Mouse (Mus musculus) frontal cortex, adult 2 months (tissue): Measurements from ENCODE around the gene Cbx5. TPM values are rescaled to one million over a fixed set of nuclear protein-coding genes. Genes with fewer than 3 reads are reported as not detected.
"Not testable (repeated sequence)": the region's sequence is repeated elsewhere in the genome, so short reads cannot be mapped to it uniquely, and the experiment has no call there.

ENCODE experiments used
- DNase-seq, 2 experiments: peaks; one replicate each; pipeline ENCODE4 v3.0.0; 2022; ENCODE audit warnings: low spot score in 1 of 2; ENCODE audit errors: extremely low spot score in 1 of 2
- polyA plus RNA-seq: library from polyadenylated mRNA; depleted of rRNA; stranded (reverse); fragments of >200 nt; gene quantifications from 2 replicates; pipeline ENCODE4 v1.2.3, GENCODE M21; 2012

The Cbx5 gene
- polyA plus RNA-seq, 1 experiment, result 79.9 TPM

GRCm38 (mm10) chr15:103251595-103251994 is 12.0 kb upstream of the Cbx5 start:
- no peak for DNase-seq

DNA sequence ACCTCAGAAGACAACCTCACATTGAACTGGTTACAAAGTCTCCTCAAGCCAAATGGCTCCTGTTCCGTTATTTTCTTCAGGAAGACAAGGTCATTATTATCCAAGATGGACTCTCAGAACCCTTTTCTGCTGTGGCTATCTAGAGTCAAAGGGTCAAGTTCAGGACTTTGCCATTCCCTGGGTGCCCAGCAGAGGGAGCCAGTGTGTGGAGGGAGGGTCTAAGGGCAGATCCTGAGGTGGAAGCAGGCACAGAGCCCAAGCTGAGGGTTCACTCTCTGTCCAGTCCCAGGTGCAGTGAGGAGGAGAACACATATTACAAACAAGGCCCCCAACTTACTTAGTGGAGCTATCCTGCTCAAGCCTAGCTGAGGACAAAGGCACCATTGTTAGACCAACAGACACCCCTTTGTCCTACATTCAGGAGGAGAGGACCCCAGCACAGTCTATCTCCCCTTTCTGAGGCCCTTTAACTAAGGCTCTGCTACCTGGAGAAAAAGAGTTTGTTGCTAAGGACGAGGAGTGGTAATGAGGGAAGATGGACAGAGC is 10.7 kb upstream of the Cbx5 start:
- DNase-seq, result peak in 1 of 2 experiments; percentile 54

GRCm38 (mm10) chr15:103249511-103249910 is 9.9 kb upstream of the Cbx5 start:
- DNase-seq, result not testable (repeated sequence)

DNA sequence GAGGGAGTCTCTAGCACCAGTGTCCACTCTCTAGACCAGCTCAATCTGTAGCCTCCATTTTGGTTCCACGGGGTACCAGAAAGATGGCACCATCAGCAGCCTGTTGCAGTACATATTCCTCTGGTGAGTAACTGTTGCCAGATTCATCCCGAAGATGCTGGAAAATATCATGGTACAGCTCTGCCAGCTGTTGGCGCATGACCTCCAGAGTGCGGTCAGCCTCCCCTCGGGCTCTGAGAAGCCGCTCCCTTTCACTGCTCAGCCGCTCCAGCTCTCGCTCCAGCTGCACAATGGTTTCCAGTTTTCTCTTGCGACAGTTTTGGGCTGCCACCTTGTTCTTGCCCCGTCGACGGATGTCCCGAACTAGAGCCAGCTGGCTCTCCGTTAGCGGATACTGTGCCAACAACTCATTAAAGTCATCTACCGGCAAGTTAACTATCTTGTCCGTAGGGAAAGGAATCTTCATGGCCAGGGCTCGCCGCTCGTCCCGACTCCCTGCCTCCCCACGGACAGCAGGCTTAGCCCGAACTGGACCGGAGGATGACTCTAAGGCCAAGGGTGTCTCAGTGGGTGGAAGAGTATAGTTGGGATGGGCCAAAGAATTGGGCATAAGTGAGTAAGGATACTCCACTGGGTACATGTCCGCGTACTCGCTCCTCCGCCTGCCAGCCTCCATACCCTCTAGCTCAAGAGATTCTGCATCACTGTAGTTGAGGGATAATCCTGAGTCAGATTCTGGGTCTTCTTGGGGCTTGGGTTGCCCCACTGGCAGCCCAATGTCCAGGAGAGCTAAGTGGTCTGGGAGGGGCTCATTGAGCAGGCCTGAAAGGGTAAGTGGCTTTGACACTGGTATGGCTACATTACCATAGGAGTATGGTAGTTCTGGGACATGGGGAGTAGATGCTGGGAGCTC is 9.0 kb upstream of the Cbx5 start:
- DNase-seq, result no peak

DNA sequence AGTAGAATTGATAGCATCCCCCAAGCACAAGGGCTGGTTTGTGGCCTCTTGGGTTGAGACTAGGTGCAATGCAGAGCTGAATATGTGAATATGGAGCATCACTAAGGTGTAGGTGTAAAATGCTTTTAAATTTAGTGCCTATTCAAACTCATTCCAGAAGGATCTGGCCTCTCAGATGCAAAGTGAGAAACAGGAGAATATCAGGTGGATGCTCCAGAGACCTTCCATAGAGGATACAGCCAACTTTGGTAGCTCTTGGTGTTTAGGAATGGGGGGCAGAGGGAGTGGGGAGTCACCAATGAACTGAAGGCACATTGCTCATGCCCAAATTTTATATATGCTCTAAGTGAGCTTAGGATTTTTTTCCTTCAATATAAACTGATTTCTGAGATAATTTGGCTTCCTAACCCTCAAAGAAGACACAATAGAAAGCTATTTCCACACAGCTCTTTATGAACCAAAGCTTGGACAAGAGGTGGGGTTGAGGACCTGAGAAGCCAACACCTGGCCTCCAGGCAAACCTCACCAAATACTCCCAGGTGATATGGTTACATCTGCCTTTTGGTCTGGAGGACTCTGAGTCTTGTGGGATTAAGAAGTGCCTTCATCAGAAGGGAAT is 8.3 kb upstream of the Cbx5 start:
- DNase-seq, result no peak

DNA sequence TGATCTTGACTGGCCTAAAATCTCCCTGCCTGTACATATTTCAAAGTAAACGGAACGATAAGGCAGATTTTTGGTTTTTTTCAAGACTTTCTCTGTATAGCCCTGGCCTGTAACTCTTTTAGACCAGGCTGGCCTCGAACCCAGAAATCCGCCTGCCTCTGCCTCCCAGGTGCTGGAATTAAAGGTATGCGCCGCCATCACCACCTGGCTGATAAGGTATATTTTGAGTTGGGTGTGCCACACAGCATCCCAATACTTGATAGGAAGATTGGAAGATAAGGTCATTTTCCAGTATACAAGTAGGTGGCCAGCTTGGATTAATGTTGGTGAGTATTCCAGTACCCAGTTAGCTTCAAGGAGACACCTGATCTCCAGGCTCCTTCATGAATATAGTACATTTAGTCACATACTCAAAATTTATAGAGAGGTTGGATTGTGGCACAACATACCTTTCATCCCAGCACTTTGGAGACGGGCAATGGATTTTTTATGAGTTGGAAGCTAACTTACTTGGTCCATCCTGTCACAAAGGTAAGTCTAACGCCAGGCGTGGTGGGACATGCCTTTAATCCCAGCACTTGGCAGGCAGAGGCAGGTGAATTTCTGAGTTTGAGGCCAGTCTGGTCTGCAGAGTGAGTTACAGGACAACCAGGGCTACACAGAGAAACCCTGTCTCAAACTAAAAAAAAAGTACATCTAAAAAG is 7.6 kb upstream of the Cbx5 start:
- DNase-seq, result no peak

GRCm38 (mm10) chr15:103245616-103246015 is 6.0 kb upstream of the Cbx5 start:
- no peak for DNase-seq

- no peak for DNase-seq
These were observed 3.3 kb upstream of the Cbx5 start for GRCm38 (mm10) chr15:103242885-103243284.

DNA sequence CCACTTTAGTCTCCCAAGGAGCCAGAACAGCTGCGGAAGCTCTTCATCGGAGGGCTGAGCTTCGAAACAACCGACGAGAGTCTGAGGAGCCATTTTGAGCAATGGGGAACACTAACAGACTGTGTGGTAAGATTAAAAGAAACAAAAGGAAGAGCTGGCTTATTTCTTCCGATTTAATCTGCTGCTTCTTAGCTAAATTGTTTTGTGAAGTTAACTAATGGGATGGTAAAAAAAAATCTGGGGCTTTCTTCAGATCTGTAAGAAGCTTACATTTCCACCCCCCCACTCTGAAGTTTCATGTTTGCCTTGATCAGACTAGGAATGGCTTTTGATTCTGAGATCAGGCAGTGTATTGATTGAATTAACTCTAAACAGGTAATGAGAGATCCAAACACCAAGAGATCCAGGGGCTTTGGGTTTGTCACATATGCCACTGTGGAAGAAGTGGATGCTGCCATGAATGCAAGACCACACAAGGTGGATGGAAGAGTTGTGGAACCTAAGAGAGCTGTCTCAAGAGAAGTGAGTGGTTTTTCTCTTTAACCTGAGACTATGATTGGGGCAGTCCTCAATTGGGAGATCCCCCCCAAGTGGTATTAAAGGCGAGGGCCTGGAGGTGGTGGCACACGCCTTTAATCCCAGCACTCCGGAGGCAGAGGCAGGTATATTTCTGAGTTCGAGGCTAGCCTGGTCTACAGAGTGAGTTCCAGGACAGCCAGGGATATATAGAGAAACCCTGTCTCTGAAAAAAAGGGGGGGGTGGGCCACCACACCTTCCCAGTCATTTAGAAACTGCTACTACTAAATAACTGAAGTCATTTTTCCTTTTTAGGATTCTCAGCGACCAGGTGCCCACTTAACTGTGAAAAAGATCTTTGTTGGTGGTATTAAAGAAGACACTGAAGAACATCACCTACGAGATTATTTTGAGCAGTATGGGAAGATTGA is 1.7 kb upstream of the Cbx5 start:
- DNase-seq, result not testable (repeated sequence)

DNA sequence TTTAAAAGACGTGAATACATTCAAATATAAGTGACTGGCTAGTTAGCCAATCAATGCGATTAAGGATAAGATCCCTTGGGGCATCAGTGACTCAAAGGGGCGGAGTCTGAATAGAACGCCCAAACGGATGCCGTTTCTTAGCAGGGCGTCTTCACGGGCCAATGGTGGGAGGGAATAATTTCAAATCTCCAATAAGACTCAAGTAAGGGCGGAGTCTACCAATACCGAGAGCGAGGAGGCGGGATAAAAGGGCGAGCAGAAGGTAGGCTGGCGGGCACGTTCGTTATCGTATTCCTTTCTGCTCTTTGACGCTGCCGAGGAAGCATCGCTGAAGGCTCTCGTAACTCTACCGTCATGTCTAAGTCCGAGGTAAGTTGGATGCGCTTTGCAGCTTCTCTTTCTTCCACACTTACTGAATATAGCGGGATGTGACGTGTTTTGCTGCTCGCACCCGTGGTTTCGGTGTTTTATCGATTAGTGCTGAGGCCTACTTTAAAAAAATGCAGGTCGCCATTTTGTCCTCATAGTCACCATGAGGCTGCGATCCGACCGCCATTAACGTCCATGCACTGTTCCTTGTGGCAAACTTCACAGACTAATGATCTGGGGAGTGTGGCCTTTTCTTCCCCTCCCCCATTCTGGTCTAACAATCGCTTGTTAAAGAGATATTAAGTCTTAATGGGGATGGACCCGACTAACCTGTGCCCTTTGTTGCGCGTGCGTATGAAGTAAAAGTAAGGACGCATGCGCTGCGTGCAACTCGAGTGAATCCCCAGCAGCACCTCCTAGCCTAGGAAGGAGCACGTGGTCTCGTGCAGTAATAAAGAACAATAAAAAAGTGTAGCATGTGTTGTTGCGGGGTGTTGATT is 778 bp upstream of the Cbx5 start, which contains the start of gene Hnrnpa1:
TSS of gene Hnrnpa1 (plus strand) at position 273 of the 869 bp plus-strand sequence.
- peak; percentile 97 to 98 for DNase-seq

GRCm38 (mm10) chr15:103239130-103239684 is 409 bp downstream of the Cbx5 start:
- DNase-seq, result peak; percentile 96

DNA sequence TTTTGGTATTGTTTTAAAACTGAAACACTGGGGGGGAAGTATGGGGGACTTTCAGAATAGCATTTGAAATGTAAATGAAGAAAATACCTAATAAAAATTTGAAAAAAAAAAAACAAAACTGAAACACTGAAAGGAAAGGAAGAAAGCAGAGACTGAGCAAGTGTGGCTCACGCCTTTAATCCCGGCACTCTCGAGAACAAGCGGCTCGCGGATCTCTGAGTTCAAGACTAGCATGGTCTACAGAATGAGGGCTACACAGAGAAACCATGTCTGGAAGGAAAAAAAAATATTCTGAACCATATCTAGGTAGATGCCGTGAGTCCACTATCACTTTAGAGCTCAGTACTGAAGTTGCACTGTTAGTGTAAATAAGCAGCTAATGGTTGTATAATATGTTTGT is 2.3 kb downstream of the Cbx5 start:
- no peak for DNase-seq

- peak in 1 of 2 experiments; percentile 55 for DNase-seq
These were observed 6.5 kb downstream of the Cbx5 start for GRCm38 (mm10) chr15:103233119-103233518.

DNA sequence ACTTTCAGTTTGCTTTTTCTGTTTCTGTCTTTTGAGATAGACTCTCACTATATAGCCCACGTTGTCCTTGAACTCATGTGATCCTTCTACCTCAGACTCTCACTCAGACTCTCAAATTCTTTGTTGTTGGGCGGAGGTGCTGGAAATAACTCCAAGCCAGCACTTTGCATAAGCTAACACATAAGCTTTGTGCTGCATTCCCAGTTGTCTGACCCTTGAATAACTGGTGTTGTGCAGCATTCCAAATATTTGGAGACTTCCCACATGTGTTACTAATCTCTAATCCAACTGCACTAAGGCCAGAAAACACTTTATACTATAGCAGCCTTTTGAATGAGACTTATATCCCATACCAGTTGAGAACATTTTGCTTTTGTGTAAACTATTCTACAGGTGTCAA is 10.7 kb downstream of the Cbx5 start:
- no peak for DNase-seq

GRCm38 (mm10) chr15:103227572-103227971 is 12.0 kb downstream of the Cbx5 start:
- DNase-seq, result no peak

- DNase-seq, result no peak
These were observed 12.6 kb downstream of the Cbx5 start for GRCm38 (mm10) chr15:103227022-103227421.

DNA sequence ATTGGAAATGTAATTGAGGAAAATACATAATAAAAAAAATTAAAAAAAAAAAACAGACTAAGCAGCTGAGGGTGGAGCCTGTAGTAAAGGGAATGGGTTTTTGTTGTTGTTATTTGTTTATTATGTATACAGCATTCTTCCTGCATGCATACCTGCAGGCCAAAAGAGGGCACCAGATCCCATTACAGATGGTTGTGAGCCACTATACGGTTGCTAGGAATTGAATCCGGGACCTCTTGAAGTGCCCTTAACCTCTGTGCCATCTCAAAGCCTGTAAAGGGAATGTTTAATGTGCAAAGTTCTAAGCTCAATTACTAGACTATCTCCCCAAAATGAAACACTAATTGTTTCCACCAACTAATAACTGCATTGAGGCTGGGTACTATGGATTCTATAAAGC is 15.5 kb downstream of the Cbx5 start:
- no peak for DNase-seq

GRCm38 (mm10) chr15:103221386-103221785 is 18.2 kb downstream of the Cbx5 start:
- DNase-seq, result no peak

- no peak for DNase-seq
These were observed 18.8 kb downstream of the Cbx5 start for GRCm38 (mm10) chr15:103220785-103221184.
